Comparison of ENCODE assay signal across 11 mouse cellular contexts in genomic region chr15:80623171-80623837, GRCm38 (mm10). TPM values are rescaled to one million over a fixed set of nuclear protein-coding genes. Genes with fewer than 3 reads are reported as not detected.
DNase-seq lines count a peak whose midpoint lies in the region; ATAC-seq and TF ChIP-seq lines count a peak whose summit lies in the region.
"Had no signal": no experiment of that assay in that cellular context is flagged by ENCODE, and none has a peak within 500 bp of the region (broad histone marks: within the 10 kb centered on the region; RNA-seq: fewer than 3 reads in every experiment).

No protein-coding gene starts in this region.

- 36% methylated on average over 8 of the region's 8 CpGs for WGBS in heart, embryonic 15.5 days
- 19% methylated on average over 8 of the region's 8 CpGs for WGBS in liver, embryonic 15.5 days (ENCODE audit: insufficient replicate concordance)

- peak; percentile 79 for ATAC-seq in heart, embryonic 15.5 days (replicated peaks; ENCODE audit: insufficient number of reproducible peaks, insufficient read depth, low FRiP score, low read depth)
- peak; percentile 85 for ATAC-seq in G1E (ENCODE audit: extremely low read depth, insufficient number of reproducible peaks, low FRiP score, poor library complexity, severe bottlenecking)
- peak; percentile 99 for ATAC-seq in liver, embryonic 15.5 days (ENCODE audit: insufficient read depth)

- peak overlapping the region; percentile 5; the same call in 1 of the 2 replicates for H3K27ac ChIP-seq in heart, embryonic 15.5 days
- H3K27ac ChIP-seq in liver, embryonic 15.5 days (replicated peaks): peak overlapping the region; percentile 95
- H3K27ac ChIP-seq: embryonic facial prominence, embryonic 13.5 days had no signal

- TF ChIP-seq CTCF in G1E (IDR thresholded peaks at IDR 0.05; ENCODE audit: low read depth, low read length): no peak

- no peak overlapping the region for H3K4me2 ChIP-seq in heart, embryonic 15.5 days
- H3K4me2 ChIP-seq in liver, embryonic 15.5 days: peak overlapping the region; percentile 67
- H3K4me2 ChIP-seq: embryonic facial prominence, embryonic 13.5 days had no signal

- DNase-seq in heart, adult 8-10 months (ENCODE audit: low spot score): no peak
- DNase-seq in G1E (ENCODE audit: low spot score): peak; percentile 60
- DNase-seq in cerebellum, postnatal 14 days: peak; percentile 75 to 90
- no peak for DNase-seq in thymus, postnatal 10 days (ENCODE audit: low spot score in 2 of 2)
- DNase-seq in left cerebral cortex, adult 8-10 months (ENCODE audit: low spot score in 2 of 2): no peak
- DNase-seq in layer of hippocampus, postnatal 36 days: no peak
- DNase-seq: kidney, postnatal 36 days; thymus, postnatal 36 days had no signal

- no peaks in the 10 kb centered on the region for H3K9me3 ChIP-seq in heart, embryonic 15.5 days (replicated peaks)
- H3K9me3 ChIP-seq in G1E (replicated peaks): no peaks in the 10 kb centered on the region; the same call in 1 of the 2 replicates
- no peaks in the 10 kb centered on the region for H3K9me3 ChIP-seq in liver, embryonic 15.5 days (replicated peaks)
- H3K9me3 ChIP-seq: embryonic facial prominence, embryonic 13.5 days had no signal

- peaks cover 16% of the 10 kb centered on the region for H3K4me1 ChIP-seq in heart, embryonic 15.5 days (replicated peaks)
- peaks cover 63% of the 10 kb centered on the region for H3K4me1 ChIP-seq in G1E (ENCODE audit: insufficient read depth, low read depth, low read length)
- peaks cover 80% of the 10 kb centered on the region for H3K4me1 ChIP-seq in liver, embryonic 15.5 days (replicated peaks)
- H3K4me1 ChIP-seq: embryonic facial prominence, embryonic 13.5 days had no signal

- H3K9ac ChIP-seq in heart, embryonic 15.5 days: no peak overlapping the region
- peak overlapping the region; percentile 64 for H3K9ac ChIP-seq in liver, embryonic 15.5 days
- H3K9ac ChIP-seq: embryonic facial prominence, embryonic 13.5 days had no signal

- H3K36me3 ChIP-seq in heart, embryonic 15.5 days: no peaks in the 10 kb centered on the region
- no peaks in the 10 kb centered on the region for H3K36me3 ChIP-seq in G1E (replicated peaks)
- no peaks in the 10 kb centered on the region for H3K36me3 ChIP-seq in liver, embryonic 15.5 days (replicated peaks)
- H3K36me3 ChIP-seq: embryonic facial prominence, embryonic 13.5 days had no signal

- H3K27me3 ChIP-seq in heart, embryonic 15.5 days: 0 out of 2 replicates have a peak, but pooled peaks cover 3% of the 10 kb centered on the region
- H3K27me3 ChIP-seq in G1E (ENCODE audit: insufficient read depth, low read length): peaks cover 43% of the 10 kb centered on the region
- 0 out of 2 replicates have a peak, but pooled peaks cover 3% of the 10 kb centered on the region for H3K27me3 ChIP-seq in liver, embryonic 15.5 days

- H3K4me3 ChIP-seq in heart, embryonic 15.5 days: no peak overlapping the region
- H3K4me3 ChIP-seq in G1E (ENCODE audit: low read depth, low read length): peak overlapping the region; percentile 69; the same call in 1 of the 2 replicates
- peak overlapping the region; percentile 56 for H3K4me3 ChIP-seq in liver, embryonic 15.5 days (replicated peaks)
- H3K4me3 ChIP-seq: embryonic facial prominence, embryonic 13.5 days had no signal

RNA-seq across cellular contexts. Expression of gene Fam83f, which starts 48.3 kb away (rescaled TPM):
- polyA plus RNA-seq in heart, embryonic 15.5 days (2015; fragmentation: Nextera tagmentation; extraction: Ambion mirVana): 0.21 and 1.1 TPM in 2 replicates
- under 1 TPM in 1 of 4 experiments, not detected in 3; 0.09 TPM for total RNA-seq in heart, adult 8-10 months (2022)
- not detected in 2 replicates for total RNA-seq in G1E (2014; fragmentation: Nextera tagmentation)
- 0.11 TPM in 1 of 2 replicates, not detected in the other for total RNA-seq in G1E (2017)
- polyA plus RNA-seq in G1E (2012): not detected in 2 replicates
- 3.7 and 5.0 TPM in 2 replicates for polyA plus RNA-seq in liver, embryonic 15.5 days (2015; fragmentation: Nextera tagmentation; extraction: Ambion mirVana)
- under 1 TPM; 0.28 to 0.50 (median 0.43) TPM for total RNA-seq in left cerebral cortex, adult 8-10 months (2022)
- total RNA-seq in layer of hippocampus, postnatal 36 days (2021): not detected

RNA-seq across cellular contexts. Expression of gene Grap2, which starts 50.9 kb away (rescaled TPM):
- polyA plus RNA-seq in heart, embryonic 15.5 days (2015; fragmentation: Nextera tagmentation; extraction: Ambion mirVana): 2.6 and 6.0 TPM in 2 replicates
- total RNA-seq in heart, adult 8-10 months (2022): 1 to 10 TPM in 2 of 4 experiments, under 1 TPM in 2; 0.41 to 1.2 (median 0.78) TPM
- total RNA-seq in G1E (2014; fragmentation: Nextera tagmentation) (2.3 and 21.1 TPM in 2 replicates), G1E (2017) (2.8 and 4.9 TPM in 2 replicates)
- 4.5 and 4.6 TPM in 2 replicates for polyA plus RNA-seq in G1E (2012)
- 16.8 and 23.3 TPM in 2 replicates for polyA plus RNA-seq in liver, embryonic 15.5 days (2015; fragmentation: Nextera tagmentation; extraction: Ambion mirVana)
- under 1 TPM; 0.16 to 0.84 (median 0.79) TPM for total RNA-seq in left cerebral cortex, adult 8-10 months (2022)
- total RNA-seq in layer of hippocampus, postnatal 36 days (2021): under 1 TPM; 0.07 to 0.08 TPM

RNA-seq across cellular contexts. Expression of gene Enthd1, which starts 58.3 kb away (rescaled TPM):
- polyA plus RNA-seq in heart, embryonic 15.5 days (2015; fragmentation: Nextera tagmentation; extraction: Ambion mirVana): not detected in 2 replicates
- not detected for total RNA-seq in heart, adult 8-10 months (2022)
- not detected in 2 replicates for total RNA-seq in G1E (2014; fragmentation: Nextera tagmentation)
- total RNA-seq in G1E (2017): 0.12 and 0.16 TPM in 2 replicates
- not detected in 2 replicates for polyA plus RNA-seq in G1E (2012)
- not detected in 2 replicates for polyA plus RNA-seq in liver, embryonic 15.5 days (2015; fragmentation: Nextera tagmentation; extraction: Ambion mirVana)
- not detected for total RNA-seq in left cerebral cortex, adult 8-10 months (2022)
- total RNA-seq in layer of hippocampus, postnatal 36 days (2021): not detected
- polyA plus RNA-seq: embryonic facial prominence, embryonic 13.5 days had no signal

Comparison
In these comparisons a context has a peak if more than half of its experiments do, and no peak if none do; other contexts are left out.
1. DNase-seq: peak in G1E (single experiment) and cerebellum, postnatal 14 days (2 of 2); none in heart, adult 8-10 months (single experiment), thymus, postnatal 10 days (0 of 2), left cerebral cortex, adult 8-10 months (0 of 2) and layer of hippocampus, postnatal 36 days (0 of 2).
2. Peak in every context shown above with its lines, with median percentiles within 50 percentile points of each other: ATAC-seq.